Mouse (Mus musculus): ENCODE data around the gene Astn1.

Gene Astn1

GRCm38 (mm10) chr1:158617943-158618342, 255.9 kb downstream of the Astn1 start:
- DNase-seq (ENCODE audit: low spot score in 2 of 2), result no peak

GRCm38 (mm10) chr1:158632935-158633334, 270.9 kb downstream of the Astn1 start:
- DNase-seq (ENCODE audit: low spot score in 2 of 2), result no peak

- no peak for DNase-seq (ENCODE audit: low spot score in 2 of 2)
Measured at GRCm38 (mm10) chr1:158633441-158633840, 271.4 kb downstream of the Astn1 start.

GRCm38 (mm10) chr1:158641306-158641705, 279.2 kb downstream of the Astn1 start:
- DNase-seq (ENCODE audit: low spot score in 2 of 2), result no peak

- DNase-seq (ENCODE audit: low spot score in 2 of 2), result no peak
Measured at GRCm38 (mm10) chr1:158642247-158642646, 280.2 kb downstream of the Astn1 start.

GRCm38 (mm10) chr1:158652799-158653198, 290.7 kb downstream of the Astn1 start:
- no peak for DNase-seq (ENCODE audit: low spot score in 2 of 2)

- no peak for DNase-seq (ENCODE audit: low spot score in 2 of 2)
Measured at GRCm38 (mm10) chr1:158653808-158654520, 291.9 kb downstream of the Astn1 start.

GRCm38 (mm10) chr1:158654571-158655205, 292.6 kb downstream of the Astn1 start:
- no peak for DNase-seq (ENCODE audit: low spot score in 2 of 2)

GRCm38 (mm10) chr1:158656986-158657385, 294.9 kb downstream of the Astn1 start:
- DNase-seq (ENCODE audit: low spot score in 2 of 2), result no peak

GRCm38 (mm10) chr1:158666001-158666400, 303.9 kb downstream of the Astn1 start:
- no peak for DNase-seq (ENCODE audit: low spot score in 2 of 2)

- peak; percentile 29 to 59 for DNase-seq (ENCODE audit: low spot score in 2 of 2)
Measured at GRCm38 (mm10) chr1:158669971-158670592, 308.0 kb downstream of the Astn1 start.

GRCm38 (mm10) chr1:158687726-158688125, 325.7 kb downstream of the Astn1 start:
- DNase-seq (ENCODE audit: low spot score in 2 of 2), result no peak

GRCm38 (mm10) chr1:158697423-158697822, 335.4 kb downstream of the Astn1 start:
- DNase-seq (ENCODE audit: low spot score in 2 of 2), result no peak

- no peak for DNase-seq (ENCODE audit: low spot score in 2 of 2)
Measured at GRCm38 (mm10) chr1:158697859-158698569, 335.9 kb downstream of the Astn1 start.

- no peak for DNase-seq (ENCODE audit: low spot score in 2 of 2)
Measured at GRCm38 (mm10) chr1:158699276-158699675, 337.2 kb downstream of the Astn1 start.

- DNase-seq (ENCODE audit: low spot score in 2 of 2), result no peak
Measured at GRCm38 (mm10) chr1:158700147-158700546, 338.1 kb downstream of the Astn1 start.

- no peak for DNase-seq (ENCODE audit: low spot score in 2 of 2)
Measured at GRCm38 (mm10) chr1:158701336-158701735, 339.3 kb downstream of the Astn1 start.

- DNase-seq (ENCODE audit: low spot score in 2 of 2), result no peak
Measured at GRCm38 (mm10) chr1:158713301-158714095, 351.4 kb downstream of the Astn1 start.

- no peak for DNase-seq (ENCODE audit: low spot score in 2 of 2)
Measured at GRCm38 (mm10) chr1:158732868-158733496, 370.9 kb downstream of the Astn1 start.

- no peak for DNase-seq (ENCODE audit: low spot score in 2 of 2)
Measured at GRCm38 (mm10) chr1:158739132-158739919, 377.3 kb downstream of the Astn1 start.
